Mouse (Mus musculus) MEL (cell line): ENCODE measurements around the gene Samd14. TPM values are rescaled to one million over a fixed set of nuclear protein-coding genes. Genes with fewer than 3 reads are reported as not detected.

Source experiments
- DNase-seq: peaks from one replicate; pipeline ENCODE4 v3.0.0; 2011; ENCODE audit warnings: low read depth, low spot score
- H3K27ac ChIP-seq: 2 replicates; pipeline ENCODE4 v1.5.1; 2012; ENCODE audit warnings: low read depth, mild to moderate bottlenecking, control low read depth, low read length, moderate library complexity; ENCODE audit not compliant: control insufficient read depth
- H3K27me3 ChIP-seq, 2 experiments: fragments of 150-350 bp in 1 of 2; sonication (generic) in 1 of 2; 2 replicates each; pipeline ENCODE4 v1.6.1; 2012; ENCODE audit warnings: low read length in 2 of 2, mild to moderate bottlenecking in 2 of 2, improper control_type of control experiment in 1 of 2, moderate library complexity in 1 of 2; ENCODE audit not compliant: insufficient read depth in 2 of 2, control insufficient read depth in 1 of 2
- H3K36me3 ChIP-seq, 2 experiments: 2 replicates each; pipeline ENCODE4 v1.6.1; 2012 to 2014; ENCODE audit warnings: low read length in 2 of 2, improper control_type of control experiment in 1 of 2, inconsistent platforms in 1 of 2, mild to moderate bottlenecking in 1 of 2; ENCODE audit not compliant: insufficient read depth in 2 of 2, control insufficient read depth in 1 of 2
- H3K4me1 ChIP-seq, 2 experiments: fragments of 150-350 bp in 1 of 2; sonication (generic) in 1 of 2; 2 replicates each; pipeline ENCODE4 v1.6.1; 2012; ENCODE audit warnings: low read length in 2 of 2, improper control_type of control experiment in 1 of 2, mild to moderate bottlenecking in 1 of 2; ENCODE audit not compliant: insufficient read depth in 2 of 2, control insufficient read depth in 1 of 2
- H3K4me3 ChIP-seq, 2 experiments: fragments of 150-350 bp in 1 of 2; sonication (generic) in 1 of 2; 2 replicates each; pipeline ENCODE4 v1.5.1; 2012; ENCODE audit warnings: low read depth in 2 of 2, low read length in 2 of 2, mild to moderate bottlenecking in 2 of 2, moderate library complexity in 2 of 2, control low read depth in 1 of 2, improper control_type of control experiment in 1 of 2; ENCODE audit not compliant: control insufficient read depth in 1 of 2, insufficient read depth in 1 of 2
- H3K79me2 ChIP-seq: 2 replicates; pipeline ENCODE4 v1.6.1; 2012; ENCODE audit warnings: mild to moderate bottlenecking, low read length, moderate library complexity; ENCODE audit not compliant: control insufficient read depth, poor library complexity, insufficient read depth
- H3K9ac ChIP-seq: 2 replicates; pipeline ENCODE4 v1.6.1; 2012; ENCODE audit warnings: low read depth, mild to moderate bottlenecking, control low read depth, low read length, moderate library complexity; ENCODE audit not compliant: control insufficient read depth, poor library complexity, severe bottlenecking
- H3K9me3 ChIP-seq: fragments of 150-350 bp; sonication (generic); replicated peaks from 2 replicates; pipeline ENCODE4 v1.6.1; 2012; ENCODE audit warnings: mild to moderate bottlenecking, low read length, improper control_type of control experiment, moderate library complexity; ENCODE audit not compliant: insufficient read depth
- BHLHE40 ChIP-seq: IDR thresholded peaks from 2 replicates; pipeline ENCODE4 v1.6.1; 2012; ENCODE audit warnings: low read depth, mild to moderate bottlenecking, inconsistent platforms, low read length, improper control_type of control experiment, borderline replicate concordance
- CHD1 ChIP-seq: IDR thresholded peaks from 2 replicates; pipeline ENCODE4 v1.6.1; 2012; ENCODE audit warnings: low read depth, mild to moderate bottlenecking, inconsistent platforms, low read length, improper control_type of control experiment
- E2F4 ChIP-seq: IDR thresholded peaks from 2 replicates; pipeline ENCODE4 v1.6.1; 2011; ENCODE audit warnings: low read depth, low read length, improper control_type of control experiment, borderline replicate concordance
- EP300 ChIP-seq, 2 experiments: IDR thresholded peaks; 2 replicates each; pipeline ENCODE4 v1.6.1; 2011; ENCODE audit warnings: improper control_type of control experiment in 2 of 2, low read length in 2 of 2, low read depth in 1 of 2, mild to moderate bottlenecking in 1 of 2
- ETS1 ChIP-seq: IDR thresholded peaks from 2 replicates; pipeline ENCODE4 v1.6.1; 2012; ENCODE audit warnings: low read depth, mild to moderate bottlenecking, inconsistent platforms, low read length, improper control_type of control experiment, moderate library complexity
- HCFC1 ChIP-seq: IDR thresholded peaks from 2 replicates; pipeline ENCODE4 v1.6.1; 2012; ENCODE audit warnings: low read depth, mild to moderate bottlenecking, inconsistent platforms, low read length, improper control_type of control experiment, moderate library complexity
- JUND ChIP-seq: IDR thresholded peaks from 2 replicates; pipeline ENCODE4 v1.6.1; 2011; ENCODE audit warnings: low read depth, mild to moderate bottlenecking, improper control_type of control experiment, low read length
- KAT2A ChIP-seq: conservative IDR thresholded peaks from 2 replicates; pipeline ENCODE4 v1.6.1; 2012; ENCODE audit warnings: low read depth, low read length, improper control_type of control experiment, inconsistent platforms
- MAX ChIP-seq: IDR thresholded peaks from 2 replicates; pipeline ENCODE4 v1.6.1; 2011; ENCODE audit warnings: low read length, improper control_type of control experiment
- MAZ ChIP-seq: IDR thresholded peaks from 2 replicates; pipeline ENCODE4 v1.6.1; 2012; ENCODE audit warnings: low read depth, mild to moderate bottlenecking, inconsistent platforms, low read length, improper control_type of control experiment
- MEF2A ChIP-seq: IDR thresholded peaks from 2 replicates; pipeline ENCODE4 v1.6.1; 2014; ENCODE audit warnings: low read depth, mild to moderate bottlenecking, inconsistent platforms, low read length, improper control_type of control experiment; ENCODE audit not compliant: poor library complexity, insufficient replicate concordance, severe bottlenecking; ENCODE audit errors: extremely low read depth
- MXI1 ChIP-seq: IDR thresholded peaks from 2 replicates; pipeline ENCODE4 v1.6.1; 2011; ENCODE audit warnings: mild to moderate bottlenecking, low read depth, low read length, improper control_type of control experiment
- MYC ChIP-seq: IDR thresholded peaks from 2 replicates; pipeline ENCODE4 v1.6.1; 2011; ENCODE audit warnings: low read depth, mild to moderate bottlenecking, low read length, improper control_type of control experiment, moderate library complexity
- NELFE ChIP-seq: IDR thresholded peaks from 2 replicates; pipeline ENCODE4 v1.6.1; 2011; ENCODE audit warnings: low read depth, low read length, improper control_type of control experiment
- NRF1 ChIP-seq: IDR thresholded peaks from 2 replicates; pipeline ENCODE4 v1.6.1; 2014; ENCODE audit warnings: low read depth, mild to moderate bottlenecking, inconsistent platforms, low read length, improper control_type of control experiment, moderate library complexity; ENCODE audit not compliant: poor library complexity, insufficient read depth, severe bottlenecking
- POLR2A ChIP-seq, 2 experiments: IDR thresholded peaks; 2 replicates each; pipeline ENCODE4 v1.6.1; 2011 to 2012; ENCODE audit warnings: low read length in 2 of 2, mild to moderate bottlenecking in 2 of 2, control low read depth in 1 of 2, improper control_type of control experiment in 1 of 2, low read depth in 1 of 2, moderate library complexity in 1 of 2; ENCODE audit not compliant: control insufficient read depth in 1 of 2, insufficient read depth in 1 of 2, poor library complexity in 1 of 2
- POLR2AphosphoS2 ChIP-seq: IDR thresholded peaks from 2 replicates; pipeline ENCODE4 v1.6.1; 2011; ENCODE audit warnings: low read length, improper control_type of control experiment
- POLR2AphosphoS5 ChIP-seq: IDR thresholded peaks from 2 replicates; pipeline ENCODE4 v1.6.1; 2012; ENCODE audit warnings: low read depth, borderline replicate concordance, mild to moderate bottlenecking, inconsistent platforms, low read length, moderate library complexity, mixed read lengths
- RCOR1 ChIP-seq: IDR thresholded peaks from 2 replicates; pipeline ENCODE4 v1.6.1; 2012; ENCODE audit warnings: low read depth, mild to moderate bottlenecking, inconsistent platforms, low read length, improper control_type of control experiment
- SIN3A ChIP-seq: IDR thresholded peaks from 2 replicates; pipeline ENCODE4 v1.6.1; 2012; ENCODE audit warnings: low read length, improper control_type of control experiment, inconsistent platforms
- TAL1 ChIP-seq: IDR thresholded peaks from 2 replicates; pipeline ENCODE4 v1.6.1; 2012; ENCODE audit warnings: mild to moderate bottlenecking, inconsistent platforms, low read length, moderate library complexity, mixed read lengths
- TBP ChIP-seq: IDR thresholded peaks from 2 replicates; pipeline ENCODE4 v1.8.0; 2011; ENCODE audit warnings: low read depth, low read length, improper control_type of control experiment
- TCF12 ChIP-seq: IDR thresholded peaks from 2 replicates; pipeline ENCODE4 v1.6.1; 2014; ENCODE audit warnings: low read depth, mild to moderate bottlenecking, inconsistent platforms, low read length, improper control_type of control experiment, moderate library complexity
- UBTF ChIP-seq: IDR thresholded peaks from 2 replicates; pipeline ENCODE4 v1.6.1; 2012; ENCODE audit warnings: low read depth, mild to moderate bottlenecking, inconsistent platforms, low read length, improper control_type of control experiment, moderate library complexity, borderline replicate concordance; ENCODE audit not compliant: insufficient read depth
- USF1 ChIP-seq: IDR thresholded peaks from 2 replicates; pipeline ENCODE4 v1.6.1; 2014; ENCODE audit warnings: low read depth, mild to moderate bottlenecking, inconsistent platforms, low read length, improper control_type of control experiment, moderate library complexity
- USF2 ChIP-seq, 2 experiments: IDR thresholded peaks; 2 replicates each; pipeline ENCODE4 v1.6.1; 2011 to 2012; ENCODE audit warnings: improper control_type of control experiment in 2 of 2, low read length in 2 of 2, borderline replicate concordance in 1 of 2, inconsistent platforms in 1 of 2, low read depth in 1 of 2, mild to moderate bottlenecking in 1 of 2; ENCODE audit not compliant: insufficient read depth in 1 of 2
- ZKSCAN1 ChIP-seq: IDR thresholded peaks from 2 replicates; pipeline ENCODE4 v1.6.1; 2012; ENCODE audit warnings: low read depth, mild to moderate bottlenecking, inconsistent platforms, low read length, improper control_type of control experiment, moderate library complexity
- ZNF384 ChIP-seq: IDR thresholded peaks from 2 replicates; pipeline ENCODE4 v1.6.1; 2012; ENCODE audit warnings: low read depth, mild to moderate bottlenecking, inconsistent platforms, low read length, improper control_type of control experiment
- polyA plus RNA-seq, 2 experiments: library from polyadenylated mRNA; stranded (reverse) in 1 of 2; unstranded in 1 of 2; fragments of >175 nt in 1 of 2; fragments of >200 nt in 1 of 2; gene quantifications; 2 replicates each; pipeline versions ENCODE4 v1.2.1 to v1.2.4; 2012; ENCODE audit warnings: low replicate concordance in 2 of 2, low read depth in 1 of 2; ENCODE audit not compliant: insufficient read length in 2 of 2, insufficient read depth in 1 of 2, missing spikeins in 1 of 2
- total RNA-seq: library from RNA; depleted of rRNA; stranded (reverse); fragments of 300-350 nt; gene quantifications from 2 replicates; pipeline ENCODE4 v1.2.3, GENCODE M21; 2012

Gene Samd14
- total and polyA plus RNA-seq, 3 experiments, result 57.6 to 1,219 (median 101) TPM

DNA sequence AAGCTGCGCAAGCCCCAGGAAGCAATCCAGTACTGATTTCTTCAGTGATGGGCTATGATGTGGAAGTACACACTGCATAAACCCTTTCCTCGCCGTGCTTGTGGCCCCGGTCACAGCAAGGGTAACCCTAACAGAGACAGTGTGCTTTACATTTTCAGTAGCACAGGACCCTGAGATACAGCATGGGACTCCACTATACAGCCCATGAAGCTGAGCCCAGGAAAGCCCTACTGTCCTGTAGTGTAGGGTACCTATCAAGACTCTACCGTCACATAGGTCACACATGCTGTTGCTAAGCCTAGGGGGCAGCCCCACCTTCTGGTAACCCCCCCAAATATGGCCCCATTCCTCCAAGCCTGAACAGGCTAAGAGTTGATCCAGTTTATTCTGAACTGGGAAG, 26.8 kb downstream of the Samd14 start:
- Histone ChIP-seq H3K4me3 (no peak overlapping the region), H3K36me3 (no peaks in the 10 kb centered on the region; a peak in 1 of 4 replicates), H3K9me3 (no peaks in the 10 kb centered on the region), H3K79me2 (no peaks in the 10 kb centered on the region), H3K27ac (no peak overlapping the region), H3K9ac (no peak overlapping the region), H3K27me3 (no peaks in the 10 kb centered on the region), H3K4me1 (peaks cover 0 to 7% of the 10 kb centered on the region in 2 experiments; a peak in 2 of 4 replicates)
- no peak for DNase-seq
- TF ChIP-seq POLR2AphosphoS2 (no peak), CHD1 (no peak), RCOR1 (no peak), NRF1 (no peak), ZKSCAN1 (no peak), MEF2A (no peak), KAT2A (no peak), ZNF384 (no peak), JUND (no peak), USF1 (no peak), BHLHE40 (no peak), MAX (no peak), EP300 (IDR thresholded peaks at IDR 0.05; ENCODE audit: low read depth in 1 of 2, low read length in 2 of 2) (no peak), MAZ (no peak), HCFC1 (no peak), ETS1 (no peak)

DNA sequence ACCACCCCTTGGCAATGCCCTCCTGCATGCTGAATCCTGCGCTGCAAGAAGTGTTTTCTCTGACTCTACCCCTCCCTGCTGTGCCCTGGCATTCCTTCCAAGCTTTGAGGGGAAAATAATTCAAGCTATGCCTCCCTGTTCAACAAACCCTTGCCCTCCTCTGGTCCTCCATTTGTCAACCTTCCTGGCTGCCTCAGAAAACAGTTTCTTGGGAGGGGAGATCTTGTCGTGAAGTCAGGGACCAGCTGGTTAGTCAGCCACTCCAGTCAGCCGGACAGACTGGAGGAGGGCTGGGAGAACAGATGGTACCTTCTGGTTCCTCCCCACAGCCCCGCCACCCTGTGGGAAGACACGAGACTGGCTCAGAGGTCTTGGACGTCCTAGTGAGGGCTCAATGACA, 27.6 kb downstream of the Samd14 start:
- peaks cover 0 to 7% of the 10 kb centered on the region in 2 experiments; a peak in 2 of 4 replicates for H3K4me1 ChIP-seq
- H3K36me3 ChIP-seq, result no peaks in the 10 kb centered on the region; a peak in 1 of 4 replicates
- H3K9ac ChIP-seq, result no peak overlapping the region
- H3K27me3 ChIP-seq, result no peaks in the 10 kb centered on the region
- H3K27ac ChIP-seq, result no peak overlapping the region
- no peaks in the 10 kb centered on the region for H3K9me3 ChIP-seq
- no peaks in the 10 kb centered on the region for H3K79me2 ChIP-seq
- H3K4me3 ChIP-seq, result no peak overlapping the region
- no peak for DNase-seq
- no peak for TF ChIP-seq MYC
- TF ChIP-seq RCOR1, result no peak
- no peak for TF ChIP-seq MXI1
- no peak for TF ChIP-seq POLR2A (IDR thresholded peaks at IDR 0.05; ENCODE audit: control insufficient read depth in 1 of 2, insufficient read depth in 1 of 2, low read depth in 1 of 2, low read length in 2 of 2, poor library complexity in 1 of 2)
- TF ChIP-seq EP300 (IDR thresholded peaks at IDR 0.05; ENCODE audit: low read depth in 1 of 2, low read length in 2 of 2), result no peak
- TF ChIP-seq HCFC1, result no peak
- no peak for TF ChIP-seq USF2 (IDR thresholded peaks at IDR 0.05; ENCODE audit: borderline replicate concordance in 1 of 2, insufficient read depth in 1 of 2, low read depth in 1 of 2, low read length in 2 of 2)
- no peak for TF ChIP-seq TCF12
- no peak for TF ChIP-seq TAL1
- TF ChIP-seq UBTF, result no peak
- TF ChIP-seq NELFE, result no peak
- TF ChIP-seq MAZ, result no peak
- TF ChIP-seq ZNF384, result no peak
- TF ChIP-seq ZKSCAN1, result no peak
- TF ChIP-seq E2F4, result no peak
- no peak for TF ChIP-seq POLR2AphosphoS5
- no peak for TF ChIP-seq SIN3A
- no peak for TF ChIP-seq TBP
